Mouse (Mus musculus): Measurements from ENCODE around the gene Igflr1.

GRCm38 (mm10) chr7:30607706-30608309, 42.6 kb downstream of the Igflr1 start:
- peak; percentile 83 for TF ChIP-seq CTCF (IDR thresholded peaks at IDR 0.05; ENCODE audit: control insufficient read depth, insufficient read depth, low read length)
- no peak for TF ChIP-seq POLR2A (IDR thresholded peaks at IDR 0.05; ENCODE audit: borderline replicate concordance, control insufficient read depth, low read depth, low read length)

Measured in bone marrow, adult 2 months (tissue).